Mouse (Mus musculus): ENCODE data around the gene Eps8l1. TPM values are rescaled to one million over a fixed set of nuclear protein-coding genes. Genes with fewer than 3 reads are reported as not detected.

Gene Eps8l1
- polyA plus RNA-seq, 1 experiment from 2014 or later = 3.8 TPM

DNA sequence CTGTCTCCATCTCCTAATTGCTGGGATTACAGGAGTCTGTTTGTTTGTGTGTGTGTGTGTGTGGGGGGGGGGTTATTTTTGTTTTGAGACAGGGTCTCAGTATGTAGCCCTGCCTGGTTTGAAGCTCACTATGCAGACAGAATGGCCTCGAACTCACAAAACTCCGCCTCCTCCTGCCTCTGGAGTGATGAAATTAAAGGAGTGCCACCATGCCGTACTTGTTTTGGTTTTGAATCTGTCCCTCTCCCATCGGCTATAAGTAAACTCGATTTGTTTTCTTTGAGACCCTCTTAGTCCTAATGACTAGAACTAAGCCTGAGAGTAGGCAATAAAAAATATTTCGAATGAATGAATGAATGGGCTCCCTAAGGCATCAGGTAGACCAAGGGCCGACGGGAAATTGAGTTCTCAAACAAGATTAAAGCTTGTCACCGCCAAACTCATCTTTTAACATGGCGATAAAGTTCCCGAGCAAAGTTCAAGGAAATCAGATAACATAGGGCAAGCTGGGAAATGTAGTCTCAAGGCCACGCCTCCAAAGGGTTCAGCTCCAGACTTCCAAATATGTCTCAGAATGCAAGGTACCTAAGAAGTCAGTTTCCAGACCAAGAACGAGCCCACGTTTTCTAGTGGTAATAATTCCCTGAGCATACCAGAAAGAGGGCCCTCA lies 42.1 kb downstream of the Eps8l1 start:
- DNase-seq (ENCODE audit: low spot score, missing footprints) = peak; percentile 90
- 15% methylated on average over 14 of the region's 14 CpGs for WGBS
- no peaks in the 10 kb centered on the region for H3K27me3 ChIP-seq (ENCODE audit: control insufficient read depth, insufficient read depth, low read length)
- no peaks in the 10 kb centered on the region for H3K9me3 ChIP-seq (ENCODE audit: control insufficient read depth, low read length)
- peak overlapping the region; percentile 95 for H3K9ac ChIP-seq (ENCODE audit: low read length)
- H3K4me2 ChIP-seq = peak overlapping the region; percentile 95
- 0 out of 2 replicates have a peak, but pooled peaks cover 2% of the 10 kb centered on the region for H3K36me3 ChIP-seq (ENCODE audit: control insufficient read depth, insufficient read depth, low read length)
- H3K4me1 ChIP-seq (ENCODE audit: control insufficient read depth, insufficient read depth, low read length) = peaks cover 32% of the 10 kb centered on the region
- peak; percentile 12; the same call in 1 of the 2 replicates for ATAC-seq (ENCODE audit: low FRiP score)
- no peak overlapping the region for H3K27ac ChIP-seq (ENCODE audit: low read depth, low read length)
- H3K4me3 ChIP-seq (ENCODE audit: low read depth, low read length) = peak overlapping the region; percentile 87

GRCm38 (mm10) chr7:4503100-4503499 lies 42.6 kb downstream of the Eps8l1 start:
- Histone ChIP-seq H3K27ac (ENCODE audit: low read depth, low read length) (no peak overlapping the region), H3K4me3 (ENCODE audit: low read depth, low read length) (no peak overlapping the region), H3K9me3 (ENCODE audit: control insufficient read depth, low read length) (no peaks in the 10 kb centered on the region), H3K36me3 (ENCODE audit: control insufficient read depth, insufficient read depth, low read length) (0 out of 2 replicates have a peak, but pooled peaks cover 2% of the 10 kb centered on the region), H3K4me2 (no peak overlapping the region), H3K27me3 (ENCODE audit: control insufficient read depth, insufficient read depth, low read length) (no peaks in the 10 kb centered on the region), H3K9ac (ENCODE audit: low read length) (no peak overlapping the region), H3K4me1 (ENCODE audit: control insufficient read depth, insufficient read depth, low read length) (peaks cover 27% of the 10 kb centered on the region)
- 74% methylated on average over 4 of the region's 4 CpGs for WGBS
- DNase-seq (ENCODE audit: low spot score, missing footprints) (no peak), ATAC-seq (ENCODE audit: low FRiP score) (no peak)

- no peak overlapping the region for H3K27ac ChIP-seq (ENCODE audit: low read depth, low read length)
- 80% methylated on average over 5 of the region's 5 CpGs for WGBS
- H3K9ac ChIP-seq (ENCODE audit: low read length) = no peak overlapping the region
- no peak overlapping the region for H3K4me2 ChIP-seq
- no peak for ATAC-seq (ENCODE audit: low FRiP score)
- 0 out of 2 replicates have a peak, but pooled peaks cover 2% of the 10 kb centered on the region for H3K36me3 ChIP-seq (ENCODE audit: control insufficient read depth, insufficient read depth, low read length)
- DNase-seq (ENCODE audit: low spot score, missing footprints) = no peak
- no peaks in the 10 kb centered on the region for H3K27me3 ChIP-seq (ENCODE audit: control insufficient read depth, insufficient read depth, low read length)
- H3K4me1 ChIP-seq (ENCODE audit: control insufficient read depth, insufficient read depth, low read length) = peaks cover 20% of the 10 kb centered on the region
- H3K9me3 ChIP-seq (ENCODE audit: control insufficient read depth, low read length) = no peaks in the 10 kb centered on the region
- no peak overlapping the region for H3K4me3 ChIP-seq (ENCODE audit: low read depth, low read length)
Observed at GRCm38 (mm10) chr7:4503858-4504257, 43.4 kb downstream of the Eps8l1 start.

DNA sequence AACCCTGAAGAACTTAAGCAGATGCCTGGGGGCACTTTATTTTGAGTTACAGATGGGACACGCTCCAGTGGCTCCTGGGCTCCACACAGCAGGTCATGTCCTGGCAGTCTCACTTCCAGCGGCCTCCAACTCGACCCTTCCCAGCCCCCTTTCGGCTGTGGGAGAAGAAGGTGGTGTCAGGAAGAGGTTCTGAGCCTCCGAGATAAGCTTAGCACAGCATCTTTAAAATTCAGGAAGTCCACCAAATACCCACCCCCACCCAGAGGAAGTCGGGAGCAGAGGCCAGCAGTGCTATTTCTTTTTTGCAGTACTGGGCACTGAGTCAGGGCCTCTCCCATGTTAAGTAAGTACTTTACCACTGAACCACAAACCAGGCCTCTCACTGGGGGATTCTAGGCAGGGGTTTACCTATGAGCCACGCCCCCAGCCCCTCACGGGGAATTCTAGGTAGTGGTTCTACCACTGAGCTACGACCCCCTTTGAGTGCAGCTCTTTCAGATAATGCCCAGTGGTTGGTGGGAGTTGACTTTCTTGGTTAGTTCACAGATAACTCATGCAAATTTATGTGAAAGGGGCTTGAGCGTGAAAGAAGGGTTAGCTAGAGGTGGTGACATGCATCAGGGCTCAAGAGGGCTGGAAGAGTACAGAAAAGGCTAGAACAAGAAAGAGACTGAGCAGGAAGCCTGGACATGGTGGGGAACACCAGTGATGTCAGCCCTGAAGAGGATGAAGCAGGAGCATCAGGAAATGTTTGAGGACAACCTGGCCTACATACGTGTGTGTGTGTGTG lies 44.4 kb downstream of the Eps8l1 start:
- no peaks in the 10 kb centered on the region for H3K27me3 ChIP-seq (ENCODE audit: control insufficient read depth, insufficient read depth, low read length)
- no peak for DNase-seq (ENCODE audit: low spot score, missing footprints)
- H3K4me2 ChIP-seq = no peak overlapping the region
- ATAC-seq (ENCODE audit: low FRiP score) = no peak
- H3K36me3 ChIP-seq (ENCODE audit: control insufficient read depth, insufficient read depth, low read length) = no peaks in the 10 kb centered on the region
- peaks cover 10% of the 10 kb centered on the region for H3K4me1 ChIP-seq (ENCODE audit: control insufficient read depth, insufficient read depth, low read length)
- no peak overlapping the region for H3K4me3 ChIP-seq (ENCODE audit: low read depth, low read length)
- H3K9me3 ChIP-seq (ENCODE audit: control insufficient read depth, low read length) = no peaks in the 10 kb centered on the region
- WGBS = 65% methylated on average over 11 of the region's 11 CpGs
- H3K27ac ChIP-seq (ENCODE audit: low read depth, low read length) = no peak overlapping the region
- no peak overlapping the region for H3K9ac ChIP-seq (ENCODE audit: low read length)

GRCm38 (mm10) chr7:4507220-4507619 lies 46.7 kb downstream of the Eps8l1 start:
- 50% methylated on average over 3 of the region's 4 CpGs for WGBS
- Histone ChIP-seq H3K27ac (ENCODE audit: low read depth, low read length) (no peak overlapping the region), H3K36me3 (ENCODE audit: control insufficient read depth, insufficient read depth, low read length) (no peaks in the 10 kb centered on the region), H3K4me3 (ENCODE audit: low read depth, low read length) (no peak overlapping the region), H3K9ac (ENCODE audit: low read length) (no peak overlapping the region), H3K9me3 (ENCODE audit: control insufficient read depth, low read length) (no peaks in the 10 kb centered on the region), H3K4me1 (ENCODE audit: control insufficient read depth, insufficient read depth, low read length) (no peaks in the 10 kb centered on the region), H3K27me3 (ENCODE audit: control insufficient read depth, insufficient read depth, low read length) (no peaks in the 10 kb centered on the region), H3K4me2 (no peak overlapping the region)
- no peak for ATAC-seq (ENCODE audit: low FRiP score)
- no peak for DNase-seq (ENCODE audit: low spot score, missing footprints)

DNA sequence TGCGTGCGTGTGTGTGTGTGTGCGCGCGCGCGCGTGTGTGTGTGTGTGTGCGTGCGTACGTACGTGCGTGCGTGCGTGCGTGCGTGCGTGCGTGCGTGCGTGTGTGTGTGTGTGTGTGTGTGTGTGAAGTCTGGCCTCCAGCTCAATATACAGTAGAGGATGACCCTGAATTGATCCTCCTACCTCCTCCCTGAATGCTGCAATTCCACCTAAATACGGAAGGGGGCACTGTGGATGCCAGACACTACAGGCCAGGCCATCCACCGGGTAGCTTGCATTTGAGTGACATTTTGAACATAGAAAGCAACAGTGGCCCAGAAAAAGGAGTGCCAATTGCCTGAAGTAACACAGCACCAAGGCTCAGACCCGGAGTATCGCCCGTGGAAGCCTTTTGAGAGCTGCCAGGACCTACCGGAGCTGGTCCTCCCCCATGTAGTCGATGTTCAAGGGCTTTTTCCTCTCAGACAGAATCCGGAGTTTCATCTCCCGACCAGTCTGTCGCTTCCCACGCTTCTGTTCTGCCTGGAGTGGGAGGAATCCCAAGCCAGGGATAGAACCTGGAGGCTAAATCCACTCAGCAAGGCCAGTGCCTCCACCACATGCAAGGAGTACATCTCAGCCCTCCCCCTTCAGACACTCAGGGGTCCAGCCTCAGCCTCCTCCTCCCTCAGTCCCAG lies 47.7 kb downstream of the Eps8l1 start:
- no peaks in the 10 kb centered on the region for H3K4me1 ChIP-seq (ENCODE audit: control insufficient read depth, insufficient read depth, low read length)
- no peaks in the 10 kb centered on the region for H3K36me3 ChIP-seq (ENCODE audit: control insufficient read depth, insufficient read depth, low read length)
- H3K9me3 ChIP-seq (ENCODE audit: control insufficient read depth, low read length) = no peaks in the 10 kb centered on the region
- no peak overlapping the region for H3K9ac ChIP-seq (ENCODE audit: low read length)
- H3K27me3 ChIP-seq (ENCODE audit: control insufficient read depth, insufficient read depth, low read length) = no peaks in the 10 kb centered on the region
- DNase-seq (ENCODE audit: low spot score, missing footprints) (no peak), ATAC-seq (ENCODE audit: low FRiP score) (no peak)
- 79% methylated on average over 24 of the region's 32 CpGs for WGBS
- H3K4me2 ChIP-seq = no peak overlapping the region
- H3K4me3 ChIP-seq (ENCODE audit: low read depth, low read length) = no peak overlapping the region
- no peak overlapping the region for H3K27ac ChIP-seq (ENCODE audit: low read depth, low read length)

GRCm38 (mm10) chr7:4508739-4509116 lies 48.3 kb downstream of the Eps8l1 start:
- Histone ChIP-seq H3K4me1 (ENCODE audit: control insufficient read depth, insufficient read depth, low read length) (no peaks in the 10 kb centered on the region), H3K9ac (ENCODE audit: low read length) (no peak overlapping the region), H3K27ac (ENCODE audit: low read depth, low read length) (no peak overlapping the region), H3K4me2 (no peak overlapping the region), H3K4me3 (ENCODE audit: low read depth, low read length) (no peak overlapping the region), H3K9me3 (ENCODE audit: control insufficient read depth, low read length) (no peaks in the 10 kb centered on the region), H3K36me3 (ENCODE audit: control insufficient read depth, insufficient read depth, low read length) (no peaks in the 10 kb centered on the region), H3K27me3 (ENCODE audit: control insufficient read depth, insufficient read depth, low read length) (no peaks in the 10 kb centered on the region)
- DNase-seq (ENCODE audit: low spot score, missing footprints) (no peak), ATAC-seq (ENCODE audit: low FRiP score) (no peak)
- WGBS = 89% methylated on average over 8 of the region's 8 CpGs

GRCm38 (mm10) chr7:4509863-4510608 lies 49.6 kb downstream of the Eps8l1 start:
- Histone ChIP-seq H3K4me3 (ENCODE audit: low read depth, low read length) (no peak overlapping the region), H3K36me3 (ENCODE audit: control insufficient read depth, insufficient read depth, low read length) (no peaks in the 10 kb centered on the region), H3K9me3 (ENCODE audit: control insufficient read depth, low read length) (no peaks in the 10 kb centered on the region), H3K27me3 (ENCODE audit: control insufficient read depth, insufficient read depth, low read length) (no peaks in the 10 kb centered on the region), H3K27ac (ENCODE audit: low read depth, low read length) (no peak overlapping the region), H3K9ac (ENCODE audit: low read length) (no peak overlapping the region), H3K4me2 (no peak overlapping the region), H3K4me1 (ENCODE audit: control insufficient read depth, insufficient read depth, low read length) (peaks cover 4% of the 10 kb centered on the region)
- DNase-seq (ENCODE audit: low spot score, missing footprints) = peak; percentile 95
- 20% methylated on average over 24 of the region's 24 CpGs for WGBS
- peak; percentile 80 for ATAC-seq (ENCODE audit: low FRiP score)
